Mouse (Mus musculus) cerebellum, adult 9-11 months (tissue): ENCODE results near the gene Zc3h7b.
A peak's percentile ranks its signal among the peaks of the same experiment; 100 is the strongest.

Experiments
- DNase-seq: peaks from one replicate; pipeline ENCODE4 v3.0.0; 2022

The Zc3h7b gene

GRCm38 (mm10) chr15:81797861-81798260 lies 53.0 kb downstream of the Zc3h7b start:
- DNase-seq: no peak

DNA sequence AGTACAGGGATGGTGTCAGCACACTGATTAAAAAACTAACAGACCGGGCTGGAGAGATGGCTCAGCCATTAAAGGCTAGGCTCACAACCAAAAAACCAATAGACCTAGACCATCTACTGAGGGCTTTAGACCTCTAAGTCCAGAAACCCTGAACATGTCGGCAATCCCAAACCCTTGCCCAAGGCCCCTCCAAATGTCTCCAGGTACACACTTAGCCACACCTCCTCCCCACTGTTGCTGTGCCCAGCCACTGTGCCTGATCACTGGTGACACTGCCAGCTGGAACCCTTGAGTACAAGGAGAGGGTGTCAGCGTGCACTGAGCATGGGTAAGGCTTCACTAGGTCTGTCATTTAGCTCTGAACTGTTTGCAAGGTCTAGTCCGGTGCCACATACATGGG lies 53.6 kb downstream of the Zc3h7b start:
- no peak for DNase-seq

DNA sequence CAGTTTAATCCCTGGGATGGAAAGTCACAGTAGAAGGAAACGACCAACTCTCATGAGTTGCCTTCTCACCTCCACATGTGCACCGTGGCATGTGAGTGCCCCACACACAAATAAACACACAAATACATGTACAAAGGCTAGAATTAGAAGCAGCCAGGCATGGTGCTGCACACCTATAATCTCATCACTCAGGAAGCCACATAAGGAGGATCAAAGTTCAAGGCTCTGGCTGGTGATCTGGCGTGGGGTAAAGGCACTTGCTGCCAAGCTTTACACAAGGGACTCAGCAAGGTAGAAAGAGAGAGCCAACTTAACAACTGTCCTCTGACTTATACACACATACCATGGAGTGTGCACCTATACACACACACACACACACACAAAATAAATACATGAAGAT lies 55.5 kb downstream of the Zc3h7b start:
- DNase-seq: no peak

DNA sequence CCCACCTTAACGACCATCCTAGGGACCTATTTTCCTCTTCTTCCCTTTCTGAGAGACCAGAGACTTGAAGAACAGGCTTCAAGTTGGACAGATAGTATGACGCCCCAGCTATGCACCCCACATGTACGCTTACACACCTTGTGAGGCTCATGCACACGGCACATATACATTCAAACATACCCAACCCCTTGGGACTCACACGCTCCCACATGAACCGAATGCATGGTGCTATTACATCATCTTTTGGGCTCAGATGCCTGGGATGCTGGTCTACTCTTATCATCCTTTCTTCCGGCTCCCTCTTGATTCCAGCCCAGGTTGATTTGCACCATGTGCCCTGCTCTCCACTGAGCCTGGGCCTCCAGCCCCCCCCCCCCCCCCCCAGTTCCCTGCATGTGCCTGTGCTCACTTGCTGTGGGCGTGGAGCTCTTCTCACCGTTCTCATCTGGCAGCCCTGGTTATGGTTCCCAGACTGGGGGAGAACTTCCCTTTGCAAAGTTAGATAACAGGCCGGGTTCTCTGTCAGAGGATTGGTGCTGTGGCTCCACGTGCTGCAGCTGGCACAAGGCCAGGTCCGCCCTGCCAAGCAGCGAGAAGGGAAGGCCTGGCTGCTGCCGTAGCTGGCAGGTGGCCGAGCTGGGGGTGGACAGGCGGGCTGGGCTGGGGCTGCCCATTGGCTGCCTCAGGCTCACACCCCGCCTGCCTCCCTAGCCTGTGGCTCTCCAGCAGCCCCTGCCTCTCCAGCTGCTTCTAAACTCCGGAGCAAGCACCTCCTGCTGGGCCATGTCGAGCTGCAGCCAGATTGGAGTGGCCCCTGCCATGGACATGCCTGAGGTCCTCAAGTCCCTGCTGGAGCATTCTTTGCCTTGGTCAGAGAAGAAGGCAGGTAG lies 57.4 kb downstream of the Zc3h7b start, which contains the start of gene Tef:
Tef (plus strand) TSS at position 421 of the 890 bp plus-strand sequence.
- peak; percentile 100 for DNase-seq

DNA sequence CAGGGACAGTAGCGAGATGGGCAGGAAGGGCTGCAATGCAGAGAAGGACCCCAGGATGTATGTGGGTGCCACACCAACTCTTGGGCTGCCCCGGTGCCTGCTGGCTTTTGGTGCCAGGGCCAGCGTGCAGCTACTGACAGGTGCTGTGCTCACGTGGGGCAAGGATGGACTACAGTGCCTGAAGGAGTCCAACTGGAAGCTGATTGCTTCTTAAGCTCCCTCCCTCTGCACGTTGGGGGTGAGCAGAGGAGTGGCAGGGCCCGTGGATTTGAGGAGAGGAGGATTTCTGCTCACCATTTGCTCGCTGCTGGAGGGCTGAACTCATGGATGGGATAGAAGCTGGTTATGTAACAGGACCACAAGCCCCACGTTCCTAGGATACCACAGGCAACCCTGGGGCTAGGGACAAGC lies 58.1 kb downstream of the Zc3h7b start:
- peak; percentile 95 for DNase-seq

DNA sequence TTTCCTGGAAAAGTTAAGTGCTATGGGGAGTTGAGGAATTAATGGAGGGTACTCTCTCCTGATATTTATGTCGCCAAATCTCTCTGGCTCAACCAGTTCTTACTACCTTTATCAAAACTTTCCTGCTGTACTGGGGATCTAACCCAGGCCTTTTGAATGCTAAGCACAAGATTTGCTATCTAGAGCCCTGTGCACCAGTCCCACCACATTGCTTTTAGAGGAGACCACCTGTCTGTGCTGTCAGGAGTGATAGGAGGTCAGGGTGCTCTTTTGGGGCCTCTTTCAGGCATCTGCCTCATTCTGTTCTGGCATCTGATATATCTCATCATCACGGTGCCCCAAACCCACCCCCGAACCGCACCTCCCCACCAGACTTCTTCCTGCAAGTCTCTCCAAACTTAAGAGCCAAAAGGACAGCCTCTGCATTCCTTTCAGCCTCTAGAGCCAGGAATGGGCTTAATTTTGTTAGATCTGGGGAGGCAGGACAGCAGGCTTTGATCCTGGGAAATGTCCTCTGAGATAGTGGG lies 58.6 kb downstream of the Zc3h7b start:
- DNase-seq: peak; percentile 62

DNA sequence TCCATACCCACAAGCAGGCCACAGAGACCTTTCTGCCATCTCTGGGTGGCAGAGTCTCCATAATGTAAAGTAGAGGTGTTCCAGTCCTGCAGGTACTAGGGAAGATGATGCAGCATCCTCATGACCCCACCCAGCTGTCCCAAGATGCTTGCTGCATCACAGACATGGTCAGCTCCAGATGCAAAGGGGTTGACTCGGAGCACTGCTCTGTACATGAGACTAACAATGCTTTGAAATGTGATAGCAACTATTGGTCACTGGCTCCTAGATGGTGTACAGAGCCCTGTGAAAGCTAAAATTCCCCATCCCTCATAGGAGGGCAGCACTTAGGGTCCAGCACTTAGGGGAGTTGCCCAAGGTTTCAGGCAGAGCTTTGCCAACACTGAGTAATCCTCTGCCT lies 59.3 kb downstream of the Zc3h7b start:
- DNase-seq: peak; percentile 50

DNA sequence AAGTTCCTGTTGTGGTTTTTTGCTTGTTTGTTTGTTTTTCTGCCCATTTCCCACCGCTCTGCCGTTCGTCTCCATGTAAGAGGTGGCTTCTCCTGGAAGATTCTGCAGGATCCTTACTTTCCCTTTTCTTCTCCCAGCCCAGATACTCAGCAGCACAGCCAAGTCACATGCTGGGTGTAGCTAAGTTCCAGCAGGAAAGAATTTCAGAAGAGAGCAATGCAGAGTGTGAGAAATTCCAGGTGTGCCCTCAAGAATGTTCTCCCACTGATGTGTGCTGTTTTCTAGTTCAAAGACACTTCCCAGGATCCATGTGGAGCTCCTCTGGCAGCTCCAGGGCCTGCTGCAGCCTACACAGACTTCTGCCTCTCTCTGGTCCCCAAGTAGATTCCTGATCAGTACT lies 60.0 kb downstream of the Zc3h7b start:
- DNase-seq: no peak

- DNase-seq: peak; percentile 59
Observed at GRCm38 (mm10) chr15:81805624-81806023, 60.8 kb downstream of the Zc3h7b start.

- DNase-seq: no peak
Observed at GRCm38 (mm10) chr15:81806621-81807404, 62.0 kb downstream of the Zc3h7b start.

DNA sequence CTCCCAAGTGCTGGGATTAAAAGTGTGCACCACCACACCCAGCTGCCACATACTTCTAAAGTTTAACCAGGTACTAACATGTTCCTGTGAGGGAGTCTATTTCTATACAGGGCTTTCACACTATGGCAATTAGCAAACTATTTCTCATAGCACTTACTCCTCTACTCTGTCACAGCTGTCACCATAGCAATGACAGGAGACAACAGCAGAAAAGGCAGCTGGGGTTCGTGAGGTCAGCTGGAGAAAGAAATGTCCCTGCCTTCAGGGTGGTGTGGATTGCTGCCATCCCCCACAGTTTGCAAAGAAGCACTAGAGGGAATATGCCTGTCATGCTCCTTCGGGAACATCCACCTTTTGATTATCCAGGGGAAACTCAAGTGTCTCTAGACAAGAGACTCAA lies 63.9 kb downstream of the Zc3h7b start:
- no peak for DNase-seq

DNA sequence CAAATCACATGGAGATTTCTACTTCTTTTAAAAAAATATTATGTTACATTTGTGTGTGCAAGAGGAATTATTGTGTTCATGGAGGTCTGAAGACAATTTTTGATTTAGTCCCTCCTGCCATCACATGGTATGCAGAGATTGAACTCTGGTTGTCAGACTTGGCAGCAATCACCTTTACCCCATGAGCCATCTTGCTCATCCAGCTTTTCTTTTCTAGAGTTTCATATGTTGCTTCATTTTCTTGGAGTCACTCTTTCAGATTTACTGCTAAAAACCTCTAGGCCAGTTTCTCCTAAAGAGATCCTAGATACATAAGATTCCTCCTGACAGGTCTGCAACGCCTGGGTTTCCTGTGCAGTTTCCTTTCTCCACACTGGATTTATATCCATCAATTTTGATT lies 64.7 kb downstream of the Zc3h7b start:
- no peak for DNase-seq

DNA sequence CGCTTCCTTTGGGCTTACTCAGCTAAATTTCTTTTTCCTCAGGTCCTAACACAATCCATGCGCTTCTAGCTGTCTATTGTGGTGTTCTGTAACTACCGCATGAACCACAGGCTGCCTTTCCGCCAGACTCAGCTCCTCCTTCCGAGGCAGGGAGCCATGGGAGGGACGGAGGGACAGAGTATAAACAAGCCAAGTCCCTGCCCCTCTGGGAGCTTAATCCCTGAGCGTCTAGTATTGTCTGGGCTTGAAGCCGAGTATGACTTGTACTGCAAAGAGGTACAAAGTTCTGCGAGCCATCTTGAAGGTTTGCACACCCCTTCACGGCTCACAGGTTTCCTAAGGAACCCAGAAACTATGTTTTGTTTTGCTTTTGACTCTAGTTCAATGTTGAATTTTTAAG lies 65.3 kb downstream of the Zc3h7b start:
- DNase-seq: peak; percentile 94

DNA sequence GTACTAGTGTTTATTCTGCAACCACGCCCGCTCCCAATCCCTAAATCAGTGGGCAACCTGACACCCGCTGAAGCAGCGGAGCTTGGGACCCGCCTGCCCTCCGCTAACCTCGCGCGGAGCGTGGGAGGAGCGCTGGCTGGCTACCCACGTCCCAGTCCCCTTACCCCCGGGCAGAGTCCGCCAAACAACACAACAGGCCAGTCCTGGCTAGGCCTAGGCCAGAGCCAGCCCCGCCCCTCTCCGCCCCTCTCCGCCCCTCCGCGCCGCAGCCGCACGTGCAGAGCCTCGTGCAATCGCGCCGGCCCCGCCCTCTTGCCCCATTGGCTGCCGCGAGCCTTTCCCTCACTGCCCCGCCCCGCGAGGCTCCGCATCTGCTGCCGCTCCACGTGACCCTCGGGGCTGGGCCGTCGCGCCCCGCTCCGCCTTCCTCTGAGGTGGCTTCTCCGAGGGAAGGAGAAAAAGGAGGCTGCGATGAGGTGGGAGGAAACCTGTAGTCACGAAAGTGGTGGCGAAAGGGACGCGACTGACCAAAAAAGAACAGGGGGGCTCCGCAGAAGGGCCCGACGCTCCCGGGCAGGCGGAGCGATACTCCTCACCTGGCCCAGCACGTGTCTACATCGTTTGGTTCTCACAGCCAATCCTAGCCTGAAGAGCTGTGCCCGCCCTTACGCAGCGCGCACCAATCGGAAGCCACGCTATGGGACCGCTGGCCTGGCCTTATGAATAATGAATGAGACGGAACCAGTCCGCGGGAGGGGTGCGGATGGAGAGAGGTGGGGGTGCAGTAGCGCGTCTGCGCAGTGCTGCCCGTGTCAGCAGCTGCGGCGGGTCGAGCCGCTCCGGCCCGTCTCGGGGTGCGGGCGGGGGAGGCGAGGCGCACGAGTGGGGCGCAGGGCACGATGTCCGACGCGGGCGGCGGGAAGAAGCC lies 66.1 kb downstream of the Zc3h7b start:
- DNase-seq: peak; percentile 99

GRCm38 (mm10) chr15:81811599-81811996 lies 66.7 kb downstream of the Zc3h7b start:
- DNase-seq: no peak

DNA sequence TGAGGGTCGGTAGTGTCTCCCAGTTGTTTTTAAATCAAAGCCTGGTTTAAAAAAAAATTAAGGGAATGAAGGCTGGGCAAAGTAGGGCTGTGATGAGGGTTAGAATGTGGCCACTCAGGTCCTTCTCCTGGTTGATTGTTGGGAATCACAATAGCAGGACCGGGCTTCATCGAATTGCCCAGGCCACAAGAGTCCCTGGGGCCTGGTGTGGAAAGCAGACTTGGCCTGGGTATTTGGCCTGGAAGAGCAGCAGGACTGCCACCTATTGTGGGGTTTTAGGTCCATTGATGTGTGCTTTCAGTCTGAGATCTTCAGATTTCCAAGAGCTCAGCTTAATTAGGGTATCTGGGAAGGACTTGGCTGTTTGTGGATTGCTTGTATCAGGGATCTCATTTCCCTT lies 67.4 kb downstream of the Zc3h7b start:
- DNase-seq: peak; percentile 57

DNA sequence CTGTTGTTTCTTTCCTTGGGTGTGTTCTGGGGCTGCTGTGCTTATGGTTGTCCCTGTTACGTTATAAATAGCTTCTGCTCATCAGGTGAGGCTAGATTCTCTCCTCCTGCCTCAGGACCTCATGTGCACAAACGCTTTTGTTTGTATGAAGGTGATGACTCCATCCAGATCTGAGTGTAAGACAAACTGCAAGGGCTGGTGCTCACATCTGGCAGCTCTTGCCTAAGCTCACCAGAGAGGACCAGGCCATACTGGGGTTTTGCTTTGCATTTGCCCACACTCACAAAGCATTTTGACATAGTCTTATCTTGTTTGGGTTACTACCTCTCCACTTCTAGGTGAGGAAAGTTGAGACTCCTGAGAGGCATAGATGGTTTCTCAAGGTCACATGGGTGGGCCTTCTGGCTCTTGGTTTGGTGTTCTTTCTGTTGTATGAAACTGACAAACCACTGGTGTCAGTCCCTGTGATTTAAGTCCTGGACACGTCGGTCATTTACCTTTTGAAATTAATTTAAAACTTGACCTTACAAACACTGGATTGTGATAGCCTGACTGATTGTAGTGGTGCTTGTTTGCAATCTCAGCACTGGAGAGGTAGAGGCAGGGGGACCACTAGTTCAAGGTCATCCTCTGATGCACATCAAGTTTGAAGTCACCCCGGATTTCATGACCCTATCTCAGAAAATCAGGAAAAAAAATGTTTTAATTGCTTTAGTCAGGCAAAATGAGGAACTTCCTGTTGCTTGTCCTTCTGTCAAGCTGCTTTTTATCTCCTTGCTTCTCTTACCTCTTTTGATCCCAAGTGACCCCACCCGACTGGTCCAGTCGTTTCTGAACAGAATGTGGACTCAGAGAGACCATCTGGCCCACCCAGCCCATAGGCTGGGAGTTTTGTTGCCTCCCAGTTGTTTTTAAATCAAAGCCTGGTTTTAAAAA lies 68.1 kb downstream of the Zc3h7b start:
- no peak for DNase-seq

- DNase-seq: peak; percentile 22
Observed at GRCm38 (mm10) chr15:81813986-81814705, 69.3 kb downstream of the Zc3h7b start.

- peak; percentile 75 for DNase-seq
Observed at GRCm38 (mm10) chr15:81814716-81815370, 70.0 kb downstream of the Zc3h7b start.

- no peak for DNase-seq
Observed at GRCm38 (mm10) chr15:81818404-81818803, 73.5 kb downstream of the Zc3h7b start.
